Mouse (Mus musculus) CD4-positive, CD25-positive, alpha-beta regulatory T cell, adult 2 months (primary cell): Measurements from ENCODE around the gene Gm2115.

ENCODE experiments used
- DNase-seq: peaks from one replicate; pipeline ENCODE4 v3.0.0-alpha.2; 2012; ENCODE audit warnings: low read depth, low spot score

Gm2115 gene

DNA sequence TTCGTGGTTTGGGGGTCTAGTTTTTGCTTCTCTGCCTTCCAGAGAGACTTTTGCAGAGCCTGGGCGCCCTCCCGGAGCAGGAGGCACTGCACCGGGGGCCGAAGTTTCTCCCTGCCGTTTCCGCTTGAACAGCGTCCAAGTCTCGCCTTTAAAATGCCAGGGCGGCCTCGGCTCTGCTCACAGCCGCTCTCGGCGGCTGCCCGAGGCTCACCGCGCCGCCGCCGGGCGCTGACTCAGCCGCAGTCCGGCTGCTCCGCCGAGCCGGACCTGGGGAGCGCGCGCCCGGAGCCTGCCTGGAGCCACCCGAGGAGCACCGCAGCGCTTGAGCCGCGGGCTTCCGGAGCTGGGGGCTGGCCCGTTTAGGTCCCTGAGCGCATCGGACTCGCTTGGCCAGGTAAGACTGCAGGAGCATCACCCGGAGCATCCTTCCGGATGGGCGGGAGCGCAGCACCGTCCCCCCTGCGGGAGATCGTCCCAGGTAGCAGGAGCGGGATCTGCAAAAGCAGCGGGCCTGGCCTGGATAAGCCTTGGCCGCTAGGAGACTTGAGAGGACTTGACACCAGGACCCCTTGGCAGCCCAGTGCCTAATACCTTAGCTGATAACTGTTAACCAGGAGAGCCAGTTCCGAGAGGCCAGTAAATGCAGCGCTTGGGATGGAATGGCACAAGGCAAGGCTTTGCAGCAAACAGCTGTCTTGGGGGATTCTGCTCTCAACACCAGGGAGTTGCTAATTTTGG lies at the start of gene Gm2115:
Gm2115 (plus strand) TSS at position 159 of the 738 bp plus-strand sequence.
- no peak for DNase-seq

GRCm38 (mm10) chr7:84483447-84484407 lies 45.0 kb upstream of the Gm2115 start:
- DNase-seq: no peak

DNA sequence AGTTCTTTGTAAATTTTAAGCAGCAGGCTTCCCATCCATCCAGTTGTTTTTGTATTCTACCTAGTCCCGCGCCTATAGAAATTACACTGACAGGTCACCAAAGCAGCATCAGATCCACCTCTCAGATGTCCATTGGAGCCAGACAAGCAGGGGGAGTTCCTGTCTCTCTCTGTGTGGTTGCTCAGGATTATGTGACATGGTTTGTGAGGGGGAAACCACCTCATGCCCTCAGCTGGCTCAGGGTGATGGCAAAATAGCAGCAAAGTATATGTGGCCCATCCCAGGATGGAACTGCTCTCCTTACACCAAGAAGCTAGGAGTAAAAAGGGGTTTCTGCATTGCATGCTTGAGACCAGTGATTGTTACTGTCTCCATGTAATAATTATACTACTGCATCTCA lies 42.3 kb upstream of the Gm2115 start:
- no peak for DNase-seq

DNA sequence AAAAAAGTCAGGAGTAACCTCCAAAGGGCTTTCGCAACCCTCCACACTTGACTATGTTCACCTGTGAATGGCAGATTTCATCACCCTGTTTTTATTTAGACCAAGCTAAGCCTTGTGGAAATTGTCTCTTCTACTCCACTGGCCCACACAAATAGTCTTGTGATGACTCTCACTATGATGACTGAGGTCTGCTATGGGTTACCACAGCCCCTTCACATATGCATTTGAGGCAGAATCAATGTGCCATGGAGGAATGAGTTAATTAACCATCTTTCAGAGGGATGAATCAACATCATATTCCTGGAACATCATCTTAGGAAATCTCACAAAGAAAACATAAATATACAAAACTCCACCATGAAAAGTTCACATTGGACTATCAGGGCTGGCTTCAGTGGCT lies 25.6 kb upstream of the Gm2115 start:
- no peak for DNase-seq

GRCm38 (mm10) chr7:84518533-84519198 lies 10.1 kb upstream of the Gm2115 start:
- no peak for DNase-seq

DNA sequence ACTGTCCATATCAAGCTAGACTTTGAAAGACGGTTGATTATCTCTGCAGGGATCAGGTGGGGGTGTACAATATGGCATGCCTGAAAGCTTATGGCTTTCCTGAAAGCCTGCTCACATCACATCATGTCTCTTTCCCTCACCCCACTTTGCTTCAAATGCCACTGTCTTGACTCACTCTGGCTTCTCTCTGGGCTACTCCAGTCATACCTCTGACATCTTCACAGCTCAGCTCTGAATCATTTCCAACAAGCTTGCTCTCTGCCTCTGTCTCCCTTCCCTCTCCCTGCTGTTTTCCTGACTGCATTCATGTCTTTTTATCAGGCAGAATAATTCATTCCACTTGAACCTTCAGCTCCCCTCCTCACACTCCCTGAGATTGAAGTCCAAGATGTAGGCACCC lies 7.4 kb upstream of the Gm2115 start:
- no peak for DNase-seq

GRCm38 (mm10) chr7:84522426-84522825 lies 6.3 kb upstream of the Gm2115 start:
- no peak for DNase-seq

GRCm38 (mm10) chr7:84526171-84526570 lies 2.6 kb upstream of the Gm2115 start:
- no peak for DNase-seq

DNA sequence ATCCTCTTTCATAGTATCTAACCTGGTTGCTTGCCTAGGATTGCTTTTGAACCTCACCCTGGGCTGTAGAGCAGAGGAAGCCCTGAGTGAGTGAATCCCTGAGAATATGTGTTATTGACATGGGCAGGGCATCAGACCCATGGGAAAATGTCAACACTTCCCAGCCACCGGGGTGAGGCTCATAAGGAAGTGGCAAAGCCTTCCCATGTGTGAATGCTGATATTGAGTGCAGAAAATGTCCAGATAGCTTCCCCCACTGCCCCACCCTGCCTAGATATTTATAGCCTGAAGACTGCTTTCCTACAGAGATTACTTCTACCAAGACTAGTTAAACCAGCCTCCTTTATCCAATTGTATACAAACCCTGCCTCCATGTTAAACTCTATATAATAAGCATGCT lies 4.0 kb downstream of the Gm2115 start:
- no peak for DNase-seq

GRCm38 (mm10) chr7:84534632-84535031 lies 5.9 kb downstream of the Gm2115 start:
- DNase-seq: no peak

DNA sequence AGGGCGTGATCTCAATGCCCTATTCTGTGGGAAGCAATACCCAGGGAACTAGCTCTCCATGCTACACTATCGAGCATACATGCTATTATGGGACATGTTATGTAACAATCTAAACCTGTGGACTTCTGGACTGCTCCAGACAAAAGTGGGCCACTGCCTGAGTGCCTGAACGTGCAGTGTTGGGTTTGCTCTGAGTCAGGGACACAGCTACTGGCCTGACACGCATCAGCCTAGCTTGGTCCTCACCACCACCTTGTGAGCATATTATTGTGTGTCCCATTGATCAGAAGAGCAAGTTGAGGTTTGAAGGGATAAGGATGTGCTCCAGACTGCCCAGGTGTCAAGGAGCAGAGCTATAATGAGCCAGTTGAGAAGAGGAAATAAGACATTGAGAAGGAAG lies 16.2 kb downstream of the Gm2115 start:
- DNase-seq: no peak

GRCm38 (mm10) chr7:84546667-84547066 lies 17.9 kb downstream of the Gm2115 start:
- no peak for DNase-seq

- no peak for DNase-seq
Observed at GRCm38 (mm10) chr7:84551472-84551871, 22.7 kb downstream of the Gm2115 start.

- DNase-seq: no peak
Observed at GRCm38 (mm10) chr7:84555294-84555693, 26.5 kb downstream of the Gm2115 start.

DNA sequence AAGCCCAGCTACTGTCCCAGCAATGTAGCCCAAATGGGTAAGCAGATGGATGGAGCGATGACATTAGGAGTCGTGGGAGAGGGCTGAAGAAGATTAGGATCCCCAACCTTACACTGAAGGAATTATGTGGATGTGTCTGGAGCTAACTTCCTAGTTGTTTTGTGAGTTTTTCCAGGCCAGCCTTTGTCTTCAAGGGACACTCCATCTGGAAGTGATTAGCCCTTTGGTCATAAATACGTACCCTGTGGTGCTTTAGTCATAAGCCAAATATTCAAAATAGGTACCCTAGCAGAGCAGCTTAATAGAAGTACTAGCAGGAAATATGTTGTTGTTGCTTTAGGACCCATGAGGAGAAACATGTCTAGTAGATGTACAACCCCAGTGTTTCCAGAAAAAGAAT lies 28.6 kb downstream of the Gm2115 start:
- DNase-seq: no peak

DNA sequence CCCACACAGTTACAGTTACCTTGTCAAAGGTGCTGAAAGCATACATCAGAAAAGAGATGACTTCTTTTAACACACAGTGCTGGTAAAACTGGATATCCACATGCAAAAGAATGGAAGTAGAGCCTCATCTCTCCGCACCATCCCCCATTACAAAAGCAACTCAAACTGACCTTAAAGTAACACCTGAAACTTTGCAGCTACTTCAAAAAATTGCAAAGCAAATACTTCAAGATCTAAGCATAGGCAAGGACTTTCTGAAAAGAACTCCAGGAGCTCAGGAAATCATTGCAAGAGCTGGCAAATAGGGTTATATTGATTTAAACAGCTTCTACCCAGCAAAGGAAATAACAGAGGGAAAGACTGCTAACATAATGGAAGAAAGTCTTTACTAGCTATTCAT lies 31.7 kb downstream of the Gm2115 start:
- no peak for DNase-seq

DNA sequence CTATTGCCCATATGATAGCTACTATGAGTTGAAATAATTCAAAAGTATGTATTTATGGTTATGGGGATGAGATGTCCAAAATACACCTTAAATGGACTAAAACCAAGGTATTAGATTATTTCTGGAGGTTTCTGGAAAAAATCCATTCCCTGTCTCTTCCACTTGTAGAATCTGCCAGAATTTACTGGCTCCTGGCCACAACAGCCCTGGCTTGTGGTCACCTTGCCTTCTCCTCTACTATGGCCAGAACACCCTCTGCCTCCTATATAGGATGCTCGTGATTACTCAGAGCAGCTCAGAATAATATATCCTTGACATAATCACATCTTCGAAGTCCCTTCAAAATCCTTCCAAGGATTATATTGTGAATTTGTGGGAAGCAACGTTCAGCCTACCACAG lies 35.5 kb downstream of the Gm2115 start:
- DNase-seq: no peak

GRCm38 (mm10) chr7:84566200-84566599 lies 37.4 kb downstream of the Gm2115 start:
- DNase-seq: no peak

DNA sequence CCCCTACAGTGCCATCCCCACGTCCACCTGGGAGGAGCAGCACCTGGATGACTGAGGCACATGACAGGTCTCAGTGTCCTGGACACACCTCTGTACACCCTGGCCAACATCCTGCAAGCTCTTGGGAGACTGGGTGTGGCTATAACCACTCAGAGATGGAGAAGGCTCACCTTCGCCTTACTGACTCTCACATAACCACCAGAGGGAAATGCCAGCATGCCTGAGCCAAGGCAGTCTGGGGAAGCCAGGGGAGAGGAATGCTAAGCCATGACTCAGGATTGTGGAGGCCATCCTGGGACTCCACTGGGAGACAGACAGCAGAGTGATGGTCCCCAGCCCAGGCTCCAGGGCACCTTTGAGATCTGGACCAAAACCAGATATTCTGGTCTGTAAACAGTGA lies 48.3 kb downstream of the Gm2115 start:
- no peak for DNase-seq

GRCm38 (mm10) chr7:84578841-84579240 lies 50.1 kb downstream of the Gm2115 start:
- no peak for DNase-seq

- no peak for DNase-seq
Observed at GRCm38 (mm10) chr7:84579769-84580168, 51.0 kb downstream of the Gm2115 start.

GRCm38 (mm10) chr7:84585086-84585485 lies 56.3 kb downstream of the Gm2115 start:
- no peak for DNase-seq
